Mouse (Mus musculus): ENCODE data around the gene Kcnj9. TPM values are rescaled to one million over a fixed set of nuclear protein-coding genes. Genes with fewer than 3 reads are reported as not detected.
A peak's percentile ranks its signal among the peaks of the same experiment; 100 is the strongest.

Gene Kcnj9
- polyA plus RNA-seq, 1 experiment from 2014 or later, result 0.23 TPM

DNA sequence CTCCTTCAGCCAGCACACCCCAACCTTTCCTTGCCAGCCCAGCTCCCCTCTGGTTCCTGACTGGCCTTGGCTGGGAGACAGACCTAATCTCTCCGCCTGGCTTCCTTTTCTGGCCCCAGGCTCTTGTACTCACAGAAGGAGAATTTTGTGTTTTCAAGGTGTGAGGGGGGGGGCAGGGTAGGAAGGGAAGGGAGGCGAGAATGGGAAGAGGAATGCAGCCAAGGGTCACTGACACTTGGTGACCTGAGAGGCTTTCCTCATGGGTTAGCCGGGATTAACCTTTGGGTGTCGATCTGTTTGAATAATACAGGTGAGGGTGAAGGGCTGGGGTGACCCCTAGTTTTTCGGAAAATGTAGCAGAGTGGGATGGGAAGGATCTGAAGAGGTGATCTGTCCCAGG lies 55.0 kb downstream of the Kcnj9 start:
- 63% methylated on average over 5 of the region's 5 CpGs for WGBS
- Histone ChIP-seq H3K4me3 (no peak overlapping the region), H3K9me3 (replicated peaks) (no peaks in the 10 kb centered on the region), H3K27ac (replicated peaks) (no peak overlapping the region), H3K27me3 (ENCODE audit: low read depth, poor library complexity, severe bottlenecking) (no peaks in the 10 kb centered on the region; the same call in 1 of the 2 replicates), H3K4me1 (peaks cover 22% of the 10 kb centered on the region), H3K36me3 (no peaks in the 10 kb centered on the region)
- no peak for DNase-seq (ENCODE audit: low spot score)

- no peak for DNase-seq (ENCODE audit: low spot score)
- Histone ChIP-seq H3K27me3 (ENCODE audit: low read depth, poor library complexity, severe bottlenecking) (no peaks in the 10 kb centered on the region; the same call in 1 of the 2 replicates), H3K4me1 (peaks cover 22% of the 10 kb centered on the region), H3K9me3 (replicated peaks) (no peaks in the 10 kb centered on the region), H3K36me3 (no peaks in the 10 kb centered on the region), H3K4me3 (no peak overlapping the region), H3K27ac (replicated peaks) (no peak overlapping the region)
- 92% methylated on average over 6 of the region's 6 CpGs for WGBS
Observed at GRCm38 (mm10) chr1:172273386-172273785, 55.7 kb downstream of the Kcnj9 start.

GRCm38 (mm10) chr1:172271765-172272164 lies 57.4 kb downstream of the Kcnj9 start:
- no peaks in the 10 kb centered on the region for H3K9me3 ChIP-seq (replicated peaks)
- 52% methylated on average over 10 of the region's 10 CpGs for WGBS
- no peaks in the 10 kb centered on the region for H3K36me3 ChIP-seq
- H3K27ac ChIP-seq (replicated peaks), result peak overlapping the region; percentile 67
- DNase-seq (ENCODE audit: low spot score), result peak; percentile 50
- no peak overlapping the region for H3K4me3 ChIP-seq
- H3K27me3 ChIP-seq (ENCODE audit: low read depth, poor library complexity, severe bottlenecking), result no peaks in the 10 kb centered on the region; the same call in 1 of the 2 replicates
- H3K4me1 ChIP-seq, result peaks cover 22% of the 10 kb centered on the region

- DNase-seq (ENCODE audit: low spot score), result no peak
- Histone ChIP-seq H3K4me1 (peaks cover 22% of the 10 kb centered on the region), H3K36me3 (no peaks in the 10 kb centered on the region), H3K27ac (replicated peaks) (peak overlapping the region; percentile 67), H3K9me3 (replicated peaks) (no peaks in the 10 kb centered on the region), H3K27me3 (ENCODE audit: low read depth, poor library complexity, severe bottlenecking) (no peaks in the 10 kb centered on the region; the same call in 1 of the 2 replicates), H3K4me3 (no peak overlapping the region)
- WGBS, result 87% methylated on average over 3 of the region's 3 CpGs
Observed at GRCm38 (mm10) chr1:172271208-172271607, 57.9 kb downstream of the Kcnj9 start.

Other genes with a start within 250 kb of the Kcnj9 start
- 175 and 206 TPM in 2 replicates for gene Copa, start 246.8 kb downstream of the Kcnj9 start, polyA plus RNA-seq (2016; fragmentation: Nextera tagmentation; extraction: Ambion mirVana)
- gene Ncstn, start 246.5 kb downstream of the Kcnj9 start, polyA plus RNA-seq (2016; fragmentation: Nextera tagmentation; extraction: Ambion mirVana), result 106 and 129 TPM in 2 replicates
- gene Pex19, start 202.6 kb downstream of the Kcnj9 start, polyA plus RNA-seq (2016; fragmentation: Nextera tagmentation; extraction: Ambion mirVana), result 166 and 175 TPM in 2 replicates
- gene Dcaf8, start 181.2 kb downstream of the Kcnj9 start, polyA plus RNA-seq (2016; fragmentation: Nextera tagmentation; extraction: Ambion mirVana), result 124 and 138 TPM in 2 replicates
- 340 and 410 TPM in 2 replicates for gene Pea15a, start 122.5 kb downstream of the Kcnj9 start, polyA plus RNA-seq (2016; fragmentation: Nextera tagmentation; extraction: Ambion mirVana)
- 1.3 and 1.8 TPM in 2 replicates for gene Casq1, start 109.5 kb downstream of the Kcnj9 start, polyA plus RNA-seq (2016; fragmentation: Nextera tagmentation; extraction: Ambion mirVana)
- not detected in 2 replicates for gene Atp1a4, start 70.9 kb downstream of the Kcnj9 start, polyA plus RNA-seq (2016; fragmentation: Nextera tagmentation; extraction: Ambion mirVana)
- gene Igsf8, start 67.7 kb downstream of the Kcnj9 start, polyA plus RNA-seq (2016; fragmentation: Nextera tagmentation; extraction: Ambion mirVana), result 50.2 and 62.4 TPM in 2 replicates
- gene Atp1a2, start 31.3 kb downstream of the Kcnj9 start, polyA plus RNA-seq (2016; fragmentation: Nextera tagmentation; extraction: Ambion mirVana), result 3.0 and 4.3 TPM in 2 replicates
- gene Kcnj10, start 11.9 kb upstream of the Kcnj9 start, polyA plus RNA-seq (2016; fragmentation: Nextera tagmentation; extraction: Ambion mirVana), result 0.46 and 0.75 TPM in 2 replicates
- gene Pigm, start 47.2 kb upstream of the Kcnj9 start, polyA plus RNA-seq (2016; fragmentation: Nextera tagmentation; extraction: Ambion mirVana), result 9.3 and 9.9 TPM in 2 replicates
- 0.09 and 0.16 TPM in 2 replicates for gene Slamf9, start 146.0 kb upstream of the Kcnj9 start, polyA plus RNA-seq (2016; fragmentation: Nextera tagmentation; extraction: Ambion mirVana)
- gene Igsf9, start 152.5 kb upstream of the Kcnj9 start, polyA plus RNA-seq (2016; fragmentation: Nextera tagmentation; extraction: Ambion mirVana), result 76.2 and 95.8 TPM in 2 replicates
- 70.8 and 79.2 TPM in 2 replicates for gene Tagln2, start 170.7 kb upstream of the Kcnj9 start, polyA plus RNA-seq (2016; fragmentation: Nextera tagmentation; extraction: Ambion mirVana)
- 1.0 and 1.7 TPM in 2 replicates for gene Cfap45, start 191.5 kb upstream of the Kcnj9 start, polyA plus RNA-seq (2016; fragmentation: Nextera tagmentation; extraction: Ambion mirVana)
- gene Vsig8, start 226.6 kb upstream of the Kcnj9 start, polyA plus RNA-seq (2016; fragmentation: Nextera tagmentation; extraction: Ambion mirVana), result 0.17 TPM in 1 of 2 replicates, not detected in the other

All from midbrain, embryonic 10.5 days (tissue).